Mouse (Mus musculus) activated CD4-positive, CD25-positive, alpha-beta regulatory T cell, adult 4 months (primary cell): ENCODE measurements around the gene Kdelr3. TPM values are rescaled to one million over a fixed set of nuclear protein-coding genes. Genes with fewer than 3 reads are reported as not detected.
A peak's percentile ranks its signal among the peaks of the same experiment; 100 is the strongest.

Experiments
- ATAC-seq: one replicate; pipeline ENCODE4 v1.8.0; 2017
- polyA plus RNA-seq, 2 experiments: library from polyadenylated mRNA; unstranded; fragments of 100-300 nt; shearing (Covaris generic); gene quantifications; one replicate each; pipeline ENCODE4 v1.2.1; 2017

The Kdelr3 gene
- polyA plus RNA-seq, 2 experiments from 2014 or later, result 0.69 TPM; not detected in 1

DNA sequence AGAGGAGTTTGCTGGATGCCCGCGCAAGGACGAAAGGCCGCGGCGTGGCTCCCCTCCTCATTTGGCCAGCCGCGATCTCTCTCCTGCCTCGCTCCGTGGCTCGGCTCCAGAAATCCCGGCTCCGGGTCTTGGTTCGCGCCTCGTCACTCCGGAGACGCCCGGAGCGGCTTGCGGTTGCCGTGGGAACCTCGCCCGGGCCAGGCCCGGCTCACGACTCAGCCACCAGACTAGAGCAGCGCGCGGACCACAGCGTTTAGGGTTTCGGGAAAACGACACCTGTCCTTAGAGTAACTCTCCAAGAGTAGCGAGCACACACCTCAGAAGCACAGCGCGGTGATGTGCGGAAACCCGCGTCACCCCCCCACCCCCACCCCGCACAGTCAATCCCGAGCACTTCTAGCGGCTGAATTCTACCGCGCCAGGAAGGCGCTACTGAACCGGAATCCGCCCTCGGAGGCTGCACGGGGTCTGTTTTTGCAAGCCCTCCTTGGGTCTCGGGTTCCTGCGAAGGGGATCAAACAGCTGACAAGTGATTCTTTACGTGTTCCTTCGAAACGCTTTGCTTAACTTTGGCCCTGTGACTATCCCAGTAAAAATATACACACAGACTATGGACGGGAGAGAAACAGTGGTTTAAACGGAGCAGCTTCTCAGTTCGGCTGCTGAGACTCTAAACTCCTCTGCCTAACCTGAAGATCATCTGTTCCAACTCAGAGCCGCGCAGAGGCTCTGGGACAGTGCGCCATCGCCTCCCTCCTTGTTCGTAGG, 4.5 kb upstream of the Kdelr3 start:
- ATAC-seq, result no peak

DNA sequence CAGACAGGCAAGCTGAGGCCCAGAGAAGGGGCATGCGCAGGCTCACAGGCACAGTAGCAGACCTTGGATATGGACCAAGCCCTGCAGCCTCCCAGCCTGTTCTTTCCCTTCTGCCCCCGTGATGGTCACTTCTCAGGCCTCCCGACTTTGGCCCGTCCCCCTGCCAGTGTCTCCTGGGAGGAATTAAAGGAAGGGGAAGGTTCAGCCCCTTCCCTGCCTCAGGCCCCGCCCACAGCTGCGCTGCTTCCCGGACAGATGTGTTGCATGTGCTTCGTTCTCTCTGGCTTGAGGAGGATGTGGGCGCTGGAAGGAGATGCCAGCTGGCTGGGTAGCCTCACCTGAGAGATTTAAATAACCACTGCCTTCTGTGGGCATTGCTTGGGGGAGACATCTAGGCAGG, 2.3 kb upstream of the Kdelr3 start:
- no peak for ATAC-seq

DNA sequence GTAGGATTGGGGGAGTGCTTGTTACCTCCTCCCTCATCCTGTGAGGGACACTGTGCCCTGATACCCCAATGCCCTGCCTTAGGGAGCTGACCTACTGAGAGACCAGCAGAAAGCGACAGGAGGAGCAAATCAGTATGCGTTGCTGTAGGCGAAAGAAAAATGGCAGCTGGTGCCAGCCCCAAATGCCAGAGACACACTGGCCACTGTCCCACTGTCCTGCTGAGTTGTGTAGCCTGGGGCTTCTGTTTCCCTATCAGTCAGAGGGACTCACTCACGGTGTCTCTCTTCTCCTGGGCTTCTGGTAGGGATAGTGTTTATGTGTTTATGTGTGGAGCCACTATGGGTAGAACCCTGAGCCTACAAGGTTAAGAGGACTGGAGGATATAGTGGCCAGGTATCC, 1.5 kb downstream of the Kdelr3 start:
- ATAC-seq, result no peak

DNA sequence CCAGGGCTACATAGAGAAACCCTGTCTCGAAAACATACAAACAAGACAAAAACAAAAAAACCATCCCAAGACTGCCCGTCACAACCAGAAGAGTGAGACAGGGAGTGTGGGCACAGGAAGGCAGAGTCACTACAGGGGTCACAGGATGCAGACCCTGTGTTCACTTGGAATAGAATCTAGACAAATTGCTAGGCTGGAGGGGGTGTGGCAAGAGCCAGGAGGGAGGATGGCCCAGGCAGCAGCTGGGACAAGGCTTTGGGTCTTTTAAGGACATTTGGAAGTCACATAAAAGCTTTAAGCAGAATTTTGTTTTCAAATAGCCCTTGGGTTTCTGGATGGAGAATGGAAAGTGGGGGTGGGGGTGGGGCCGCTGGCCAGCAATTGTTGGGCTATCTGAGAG, 2.4 kb downstream of the Kdelr3 start:
- ATAC-seq, result no peak

DNA sequence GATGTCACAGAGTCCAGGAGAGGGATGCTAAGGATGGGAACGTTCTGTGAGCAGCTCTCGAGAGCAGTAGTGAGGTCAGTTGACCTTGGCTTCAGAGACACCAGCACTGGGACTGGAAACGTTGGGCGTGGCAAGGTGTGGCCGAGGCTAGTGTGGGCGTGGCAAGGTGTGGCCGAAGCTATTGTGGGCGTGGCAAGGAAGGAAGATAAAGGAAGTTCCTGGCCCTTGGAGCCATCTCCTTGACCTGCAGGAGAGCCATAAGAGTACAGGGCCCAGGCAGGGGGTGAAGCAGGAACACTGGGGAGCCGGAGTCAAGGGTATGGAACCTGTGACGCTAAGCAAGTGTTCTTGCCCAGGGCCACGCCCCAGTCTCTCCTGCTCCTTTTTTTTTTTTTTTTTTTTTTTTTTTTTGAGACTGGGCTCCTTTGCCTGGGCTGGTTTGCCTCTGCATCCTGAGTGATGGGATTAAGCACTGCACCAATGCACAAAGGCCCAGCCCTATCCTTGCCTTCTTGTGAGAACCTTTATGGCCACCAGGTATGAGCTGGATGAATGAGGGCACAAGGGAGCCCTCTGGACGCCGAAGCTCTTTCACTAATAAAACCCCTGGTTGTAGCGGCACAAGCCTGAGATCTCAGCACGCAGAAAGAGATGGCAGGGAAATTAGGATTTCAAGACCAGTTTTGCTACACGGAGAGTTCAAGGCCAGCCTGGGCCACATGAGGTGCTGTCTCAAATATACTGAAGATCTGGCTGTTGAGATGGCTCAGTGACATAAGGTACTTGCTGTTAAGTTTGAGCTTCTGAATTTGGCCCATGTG, 3.4 kb downstream of the Kdelr3 start:
- ATAC-seq, result no peak

DNA sequence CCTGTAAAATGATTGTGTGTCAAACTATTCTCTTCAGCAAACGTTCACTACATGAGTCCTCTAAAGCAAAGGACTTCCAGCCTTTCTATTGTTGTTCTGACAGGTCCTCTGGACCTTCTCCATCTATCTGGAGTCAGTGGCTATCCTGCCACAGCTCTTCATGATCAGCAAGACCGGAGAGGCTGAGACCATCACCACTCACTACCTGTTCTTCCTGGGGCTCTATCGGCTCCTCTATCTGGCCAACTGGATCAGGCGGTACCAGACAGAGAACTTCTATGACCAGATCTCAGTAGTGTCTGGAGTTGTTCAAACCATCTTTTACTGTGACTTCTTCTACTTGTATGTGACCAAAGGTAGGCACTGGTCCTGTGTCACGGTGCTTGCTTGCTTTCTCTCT, 9.4 kb downstream of the Kdelr3 start:
- ATAC-seq, result no peak

GRCm38 (mm10) chr15:79525979-79526768, 10.0 kb downstream of the Kdelr3 start:
- no peak for ATAC-seq

- ATAC-seq, result no peak
Observed at GRCm38 (mm10) chr15:79527192-79527591, 11.0 kb downstream of the Kdelr3 start.

DNA sequence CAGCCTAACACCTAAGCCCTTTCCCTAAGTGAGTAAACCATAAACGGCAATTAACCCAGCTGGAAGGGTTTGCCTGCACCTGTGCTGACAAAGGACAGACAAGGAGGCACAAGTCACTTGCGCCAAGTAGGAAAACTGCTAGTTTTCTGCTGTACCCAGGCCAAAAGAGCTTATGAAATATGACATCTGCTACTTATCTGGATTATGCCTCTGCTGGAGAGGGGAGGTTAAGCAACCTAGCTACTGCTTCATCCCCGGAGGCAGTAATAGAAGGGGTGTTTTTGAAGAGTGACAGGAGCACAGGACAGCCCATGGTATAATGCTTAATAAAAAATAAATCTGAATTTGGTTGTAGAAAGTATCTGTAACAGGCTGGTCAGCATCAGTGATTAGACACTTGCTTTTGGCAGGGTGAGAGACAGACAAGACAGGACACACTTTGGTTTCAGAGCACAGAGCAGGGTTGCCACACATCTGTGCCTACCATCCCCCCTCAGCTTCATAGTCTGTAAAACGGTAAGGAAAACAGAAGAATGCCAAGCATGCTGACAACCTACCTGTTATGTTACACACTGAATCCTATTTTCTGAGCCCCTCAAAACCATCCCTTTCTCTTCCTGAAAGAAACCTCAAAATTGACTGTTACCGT, 11.9 kb downstream of the Kdelr3 start:
- ATAC-seq, result no peak

DNA sequence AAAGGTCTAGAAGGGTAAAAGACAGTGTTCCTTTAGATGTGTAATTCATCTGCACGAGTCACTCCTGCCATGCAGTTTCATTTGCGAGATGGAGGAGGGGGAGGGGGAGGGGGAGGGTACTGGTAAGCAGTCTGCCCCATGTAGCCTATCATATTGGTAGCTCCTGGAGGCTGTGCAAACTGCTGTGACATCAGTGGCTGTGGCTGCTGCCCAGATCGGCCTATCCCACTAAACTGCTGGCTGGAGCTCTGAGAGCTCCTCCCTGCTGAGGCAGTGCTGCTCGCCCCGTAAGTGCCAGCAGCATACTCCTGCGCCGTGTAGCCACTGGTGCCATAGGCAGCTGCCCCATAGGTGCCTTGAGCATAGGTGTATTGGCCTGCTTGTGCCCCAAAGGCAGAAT, 13.7 kb downstream of the Kdelr3 start:
- ATAC-seq, result no peak

- no peak for ATAC-seq
Observed at GRCm38 (mm10) chr15:79533796-79534195, 17.6 kb downstream of the Kdelr3 start.

DNA sequence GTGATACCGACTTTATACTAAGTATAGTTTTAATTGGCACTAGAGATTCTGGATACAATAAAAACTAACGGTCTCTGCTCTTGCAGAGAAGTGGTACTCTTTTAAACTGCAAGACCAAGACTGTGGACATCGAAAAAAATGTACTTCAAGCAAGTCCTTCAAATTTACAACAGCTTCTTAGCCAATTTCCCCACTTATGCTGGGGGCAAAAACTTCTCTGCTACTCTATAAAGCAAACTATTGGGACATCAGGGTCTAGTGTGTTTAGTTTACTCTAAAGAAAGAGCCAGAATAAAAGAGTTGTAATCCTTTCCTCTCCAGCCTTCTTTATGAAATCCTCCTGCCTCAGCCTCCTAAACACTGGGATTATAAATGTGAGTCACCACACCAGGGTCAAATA, 27.8 kb downstream of the Kdelr3 start:
- no peak for ATAC-seq

DNA sequence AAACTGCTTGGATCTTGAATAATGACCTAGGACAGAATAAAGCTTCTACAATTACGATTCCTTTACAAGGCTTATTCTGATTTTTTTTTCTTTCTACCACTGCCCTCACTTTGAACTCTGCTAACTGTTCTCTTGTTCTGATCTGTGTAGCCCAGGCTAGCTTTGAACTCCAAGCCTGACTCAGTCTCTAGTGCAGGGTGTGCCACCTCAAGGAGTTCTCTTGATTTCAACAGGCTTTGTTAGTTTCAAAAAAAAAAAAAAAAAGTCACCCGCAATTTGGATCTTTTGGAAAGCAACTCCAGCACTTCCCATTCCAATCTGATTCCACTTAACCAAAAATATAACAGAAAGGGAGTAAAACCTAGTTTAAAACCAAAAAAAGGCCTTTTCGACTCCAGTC, 29.3 kb downstream of the Kdelr3 start:
- no peak for ATAC-seq

GRCm38 (mm10) chr15:79545921-79546399, 29.7 kb downstream of the Kdelr3 start:
- peak; percentile 12 for ATAC-seq

- peak; percentile 90 for ATAC-seq
Observed at GRCm38 (mm10) chr15:79546410-79547288, 30.4 kb downstream of the Kdelr3 start, which contains the start of gene Ddx17. Gene Ddx17, minus strand, starts transcription at chr15:79546741.

- no peak for ATAC-seq
Observed at GRCm38 (mm10) chr15:79547289-79547820, 31.1 kb downstream of the Kdelr3 start.

GRCm38 (mm10) chr15:79548226-79548625, 32.0 kb downstream of the Kdelr3 start:
- no peak for ATAC-seq

DNA sequence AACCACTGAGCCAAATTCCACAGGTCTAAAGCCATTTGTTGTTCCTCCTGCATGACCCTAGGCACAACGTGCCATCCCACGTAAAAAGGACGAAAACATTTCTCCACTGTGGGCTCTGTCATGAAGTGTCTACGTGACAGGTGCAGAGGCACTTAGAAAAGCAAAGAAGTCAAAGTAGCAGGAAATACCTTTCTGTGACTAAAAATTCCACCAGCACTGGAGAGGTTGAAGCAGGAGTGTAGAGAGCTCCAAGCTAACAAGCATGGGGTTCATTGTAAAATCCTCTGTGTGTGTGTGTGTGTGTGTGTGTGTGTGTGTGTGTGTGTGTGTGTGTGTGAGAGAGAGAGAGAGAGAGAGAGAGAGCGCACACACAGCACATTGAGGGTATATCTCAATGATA, 36.4 kb downstream of the Kdelr3 start:
- no peak for ATAC-seq

GRCm38 (mm10) chr15:79559649-79560048, 43.4 kb downstream of the Kdelr3 start:
- no peak for ATAC-seq

DNA sequence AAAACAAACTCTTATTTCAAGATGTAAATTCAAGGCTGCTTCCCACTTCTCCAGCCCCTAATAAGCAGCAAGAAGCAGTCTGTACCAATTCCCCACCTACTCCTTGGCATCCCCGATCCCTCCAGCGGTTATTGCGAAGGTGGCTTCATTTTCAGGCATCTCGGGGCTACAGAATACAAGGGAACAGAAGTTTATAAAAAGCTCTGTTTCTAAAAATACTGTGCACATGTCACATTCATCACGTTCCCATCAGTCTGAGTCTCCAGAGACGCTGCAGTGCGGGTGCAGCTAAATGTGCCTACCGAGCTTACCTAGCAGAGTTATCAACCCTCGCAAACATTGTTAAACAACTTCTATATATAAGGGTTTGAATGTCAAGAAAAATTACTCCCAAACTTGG, 46.2 kb downstream of the Kdelr3 start:
- ATAC-seq, result no peak
